Mouse (Mus musculus) right cerebral cortex, postnatal 10 days (tissue): ENCODE measurements around the gene Pias4.

Experiments used
- DNase-seq, 2 experiments: peaks; one replicate each; pipeline ENCODE4 v3.0.0; 2021; ENCODE audit warnings: low spot score in 2 of 2

Pias4 gene

DNA sequence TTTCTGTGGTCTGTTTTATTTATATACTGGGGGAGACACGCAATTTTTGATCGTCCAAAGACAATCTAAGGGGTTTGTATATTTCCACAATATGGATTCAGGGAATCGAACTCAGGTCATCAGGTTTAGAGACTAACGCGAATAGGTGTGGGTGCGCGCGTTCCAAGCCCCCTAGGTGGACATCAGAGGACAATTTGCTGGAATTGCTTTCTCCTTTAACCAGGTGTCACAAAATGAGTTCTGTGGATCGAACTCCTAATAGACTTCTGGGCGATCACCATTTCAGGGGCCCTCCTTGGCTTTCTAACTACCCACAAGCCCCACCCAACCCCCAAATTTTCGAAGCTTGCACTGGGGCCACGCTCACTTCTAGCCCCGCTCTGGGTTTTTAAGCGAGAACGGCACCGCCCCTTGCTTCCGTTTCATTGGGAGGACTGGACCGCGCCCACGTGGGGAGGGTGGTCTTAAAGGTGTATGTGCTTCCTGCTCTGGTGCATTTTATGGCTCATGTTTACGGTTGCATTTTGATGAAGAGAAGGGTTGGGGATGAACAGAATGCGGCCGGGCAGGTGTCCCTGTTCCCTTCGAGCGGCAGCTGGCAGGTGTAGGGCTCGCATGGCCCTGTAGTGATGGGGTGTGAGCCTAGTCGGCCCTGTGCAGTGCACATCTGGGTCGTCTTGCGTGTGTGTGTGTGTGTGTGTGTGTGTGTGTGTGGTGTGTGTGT, 960 bp upstream of the Pias4 start:
- DNase-seq = peak; percentile 89 to 91

- peak in 1 of 2 experiments; percentile 41 for DNase-seq
These were observed 336 bp upstream of the Pias4 start for GRCm38 (mm10) chr10:81168087-81168431.

DNA sequence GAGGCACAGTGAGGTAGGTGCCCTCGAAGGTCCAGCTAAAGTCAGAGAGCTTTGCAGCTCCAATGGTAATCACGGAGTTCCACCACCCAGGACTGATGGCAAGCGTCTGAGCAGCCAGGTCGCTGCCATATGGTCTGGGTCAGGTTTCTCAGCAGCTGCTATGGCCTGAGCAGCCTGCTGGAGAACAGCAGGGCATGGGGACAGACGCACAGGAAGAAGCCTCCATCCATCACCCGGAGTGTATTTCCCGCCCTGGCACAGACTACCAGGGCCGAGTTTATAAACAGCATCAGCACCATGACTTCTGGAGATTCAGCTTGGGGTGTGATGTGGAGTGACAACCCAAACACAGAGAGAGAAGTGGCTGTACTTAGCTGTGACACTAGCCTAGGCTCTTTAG, 2.6 kb downstream of the Pias4 start:
- no peak for DNase-seq

GRCm38 (mm10) chr10:81162318-81162652, 5.4 kb downstream of the Pias4 start:
- no peak for DNase-seq

DNA sequence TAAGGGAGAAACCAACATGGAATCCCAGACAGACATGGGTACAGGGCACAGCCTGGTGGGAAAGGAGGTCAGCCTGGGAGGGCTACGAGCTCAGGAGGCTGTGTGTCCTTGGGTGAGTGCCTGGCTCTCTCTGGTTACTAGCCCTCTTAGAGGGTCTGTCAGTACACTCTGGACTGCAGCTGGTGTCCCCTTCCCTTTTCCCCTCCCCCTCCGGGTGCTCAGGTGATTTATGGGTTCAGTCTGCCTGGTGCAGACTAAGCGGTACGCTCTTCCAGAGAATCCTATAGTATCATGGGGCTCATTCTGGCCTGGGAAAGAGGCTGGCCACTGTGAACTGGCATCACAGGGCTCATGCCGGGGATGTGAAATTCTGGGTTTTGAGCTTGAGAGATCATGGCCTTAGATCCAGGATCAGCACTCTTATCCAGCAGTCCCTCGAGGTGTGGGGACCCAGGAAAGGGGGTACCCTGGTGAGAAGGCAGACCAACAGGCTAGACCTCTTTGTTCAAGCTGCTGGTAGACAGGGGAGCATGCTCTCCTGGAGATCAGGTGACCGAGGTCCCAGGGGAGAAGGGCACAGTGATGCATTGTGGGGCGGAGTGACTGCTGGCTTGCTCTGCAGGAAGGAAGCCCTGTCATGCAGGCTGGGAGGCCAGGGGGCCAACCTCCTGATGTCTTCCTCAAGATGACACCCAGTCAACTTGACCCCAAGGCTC, 6.0 kb downstream of the Pias4 start:
- DNase-seq = no peak

DNA sequence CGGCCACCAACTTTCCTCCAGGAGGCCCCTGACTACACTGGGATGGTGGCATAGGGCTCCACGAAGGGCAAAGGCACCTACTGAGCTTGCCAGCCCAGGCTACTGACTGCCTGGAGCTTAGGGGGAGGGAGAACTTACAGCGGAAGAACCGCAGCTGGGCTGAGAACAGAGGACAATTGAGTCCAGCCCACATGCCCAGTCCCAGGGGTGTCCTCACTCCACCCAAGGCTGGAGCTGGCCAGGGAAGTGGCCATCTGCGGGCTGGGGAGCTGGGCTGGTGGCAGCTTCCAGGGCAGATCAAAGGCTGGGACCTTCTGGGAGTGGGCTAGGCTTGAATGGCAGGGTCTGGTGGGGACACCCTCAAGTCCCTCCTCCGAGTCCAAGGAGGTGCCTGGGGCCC, 13.0 kb downstream of the Pias4 start:
- DNase-seq = no peak

DNA sequence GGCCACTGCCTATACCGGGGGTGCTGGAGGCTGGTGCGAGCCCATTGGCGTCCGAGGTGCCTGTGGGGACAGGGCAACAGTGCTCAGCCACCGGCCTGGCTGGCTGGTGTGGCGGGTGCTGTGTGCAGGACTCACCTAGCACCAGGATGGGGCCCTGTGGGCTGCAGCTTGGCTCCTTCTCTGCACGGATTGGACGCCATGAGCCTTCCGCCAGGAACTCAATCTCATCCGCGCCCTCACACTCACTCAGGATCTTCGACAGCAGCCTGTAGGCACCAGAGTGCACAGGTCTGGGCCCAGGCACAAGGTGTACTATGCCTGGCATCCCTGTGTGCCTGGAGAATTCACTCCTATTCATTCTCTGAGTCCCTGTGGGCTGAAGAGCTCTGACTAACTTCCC, 13.4 kb downstream of the Pias4 start:
- DNase-seq = no peak

GRCm38 (mm10) chr10:81152609-81153008, 15.1 kb downstream of the Pias4 start:
- no peak for DNase-seq

DNA sequence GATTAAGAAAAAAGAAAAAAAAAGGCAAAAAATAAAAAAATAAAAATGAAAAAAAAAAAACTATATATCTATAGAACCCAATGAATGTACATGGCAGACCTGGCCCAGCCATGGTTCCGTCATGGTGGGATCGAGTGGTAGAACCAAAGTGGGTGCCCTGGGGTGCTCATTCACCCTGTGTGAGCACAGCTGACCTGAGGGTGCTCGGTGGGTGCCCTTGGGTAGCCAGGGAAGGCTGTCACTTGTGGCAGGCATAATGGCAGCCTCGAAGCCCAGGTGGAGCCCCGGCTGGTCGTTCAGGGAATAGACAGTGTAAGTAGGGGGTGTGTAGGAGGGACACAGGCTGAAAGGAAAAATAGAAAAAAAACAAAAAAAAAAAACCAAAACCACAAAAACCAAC, 16.5 kb downstream of the Pias4 start:
- DNase-seq = no peak

DNA sequence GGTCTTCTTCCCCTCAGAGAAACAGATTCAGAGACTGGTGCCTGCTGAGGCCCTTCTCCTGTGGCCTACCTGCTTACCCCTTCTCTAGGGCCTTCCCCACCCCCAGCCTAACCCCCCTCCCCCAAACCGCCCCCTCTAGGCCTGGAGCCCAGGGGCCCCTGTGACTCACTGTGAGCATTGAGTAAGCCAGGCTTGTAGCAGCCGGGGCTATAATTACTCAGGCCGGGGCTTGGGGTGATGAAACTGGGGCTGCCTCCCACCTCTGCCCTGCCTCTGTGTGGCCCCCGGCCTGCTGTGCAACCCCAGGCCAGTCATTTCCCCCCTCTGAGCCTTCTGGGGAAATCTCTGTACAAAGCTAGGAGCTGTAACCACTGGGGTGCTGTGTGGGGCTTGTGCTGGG, 21.4 kb downstream of the Pias4 start:
- no peak for DNase-seq

GRCm38 (mm10) chr10:81145778-81146177, 21.9 kb downstream of the Pias4 start:
- no peak for DNase-seq

DNA sequence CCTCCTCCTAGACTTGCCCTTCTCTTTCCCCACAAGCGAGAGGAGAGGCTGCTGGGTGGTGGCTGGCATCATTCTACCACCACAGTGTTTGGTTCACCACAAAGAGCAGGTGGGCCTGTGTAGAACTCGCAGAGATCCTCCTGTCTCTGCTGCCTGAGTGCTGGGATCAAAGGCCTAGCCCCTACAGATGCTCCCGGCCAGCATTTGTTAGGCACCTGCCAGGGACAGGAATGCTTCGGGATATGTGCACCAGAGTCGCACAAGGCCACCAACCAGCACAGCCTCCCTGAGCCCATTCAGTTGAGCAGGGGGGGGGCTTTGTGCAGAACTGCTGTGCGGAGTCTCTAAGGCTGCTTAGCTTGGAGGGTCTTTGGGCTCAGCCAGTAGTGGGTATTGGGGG, 22.4 kb downstream of the Pias4 start:
- no peak for DNase-seq

DNA sequence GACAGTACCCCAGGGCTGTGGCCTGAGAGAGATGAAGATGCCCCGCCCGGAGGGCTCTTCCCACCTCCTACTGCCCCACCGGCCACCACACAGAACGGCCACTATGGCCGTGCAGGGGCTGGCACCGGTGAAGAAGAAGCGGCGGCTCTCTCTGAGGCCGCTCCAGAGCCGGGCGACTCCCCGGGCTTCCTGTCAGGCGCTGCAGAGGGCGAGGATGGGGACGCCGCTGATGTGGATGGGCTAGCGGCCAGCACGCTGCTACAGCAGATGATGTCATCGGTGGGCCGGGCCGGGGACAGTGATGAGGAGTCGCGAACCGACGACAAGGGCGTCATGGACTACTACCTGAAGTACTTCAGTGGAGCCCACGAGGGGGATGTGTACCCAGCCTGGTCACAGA, 23.1 kb downstream of the Pias4 start:
- DNase-seq = no peak

DNA sequence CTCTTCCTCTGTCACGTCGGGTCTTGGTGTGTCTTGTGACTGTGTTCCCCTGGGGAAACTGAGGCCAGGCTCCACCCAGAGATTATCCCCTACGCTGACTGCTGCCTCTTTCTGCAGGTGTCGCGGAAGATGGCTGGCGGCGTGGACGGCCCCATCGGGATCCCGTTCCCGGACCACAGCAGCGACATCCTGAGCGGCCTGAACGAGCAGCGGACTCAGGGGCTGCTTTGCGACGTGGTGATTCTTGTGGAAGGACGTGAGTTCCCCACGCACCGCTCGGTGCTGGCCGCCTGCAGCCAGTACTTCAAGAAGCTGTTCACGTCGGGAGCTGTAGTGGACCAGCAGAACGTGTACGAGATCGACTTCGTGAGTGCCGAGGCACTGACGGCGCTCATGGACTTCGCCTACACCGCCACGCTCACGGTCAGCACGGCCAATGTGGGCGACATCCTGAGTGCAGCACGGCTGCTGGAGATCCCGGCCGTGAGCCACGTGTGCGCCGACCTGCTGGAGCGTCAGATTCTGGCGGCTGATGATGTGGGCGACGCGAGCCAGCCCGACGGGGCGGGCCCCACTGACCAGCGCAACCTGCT, 23.8 kb downstream of the Pias4 start:
- no peak for DNase-seq

DNA sequence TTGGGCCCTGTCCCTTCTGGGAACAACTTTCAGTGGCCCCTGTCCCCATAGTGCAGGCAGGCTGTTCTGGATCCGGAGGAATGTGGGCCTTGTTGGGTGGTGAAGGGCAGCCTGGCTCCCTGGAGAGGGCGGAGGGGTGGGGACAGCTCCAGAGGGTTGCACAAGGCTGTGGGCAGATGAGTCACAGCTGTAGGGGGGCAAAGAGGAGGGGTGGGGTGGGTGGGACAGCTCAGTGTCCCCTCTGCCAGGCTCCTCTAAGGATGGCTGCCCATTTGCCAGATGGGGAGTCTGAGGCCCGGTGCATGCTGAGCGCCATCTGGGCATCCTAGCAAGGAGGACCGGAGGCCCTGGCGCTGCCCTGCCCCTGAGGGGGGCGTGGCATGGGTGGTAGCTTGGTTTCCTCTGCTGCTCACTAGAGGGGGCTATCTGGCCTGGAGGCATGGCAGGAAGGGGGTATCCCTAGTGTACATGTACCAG, 24.5 kb downstream of the Pias4 start:
- no peak for DNase-seq

- DNase-seq = no peak
These were observed 25.2 kb downstream of the Pias4 start for GRCm38 (mm10) chr10:81142551-81142981.

GRCm38 (mm10) chr10:81141455-81142210, 26.1 kb downstream of the Pias4 start:
- DNase-seq = no peak

DNA sequence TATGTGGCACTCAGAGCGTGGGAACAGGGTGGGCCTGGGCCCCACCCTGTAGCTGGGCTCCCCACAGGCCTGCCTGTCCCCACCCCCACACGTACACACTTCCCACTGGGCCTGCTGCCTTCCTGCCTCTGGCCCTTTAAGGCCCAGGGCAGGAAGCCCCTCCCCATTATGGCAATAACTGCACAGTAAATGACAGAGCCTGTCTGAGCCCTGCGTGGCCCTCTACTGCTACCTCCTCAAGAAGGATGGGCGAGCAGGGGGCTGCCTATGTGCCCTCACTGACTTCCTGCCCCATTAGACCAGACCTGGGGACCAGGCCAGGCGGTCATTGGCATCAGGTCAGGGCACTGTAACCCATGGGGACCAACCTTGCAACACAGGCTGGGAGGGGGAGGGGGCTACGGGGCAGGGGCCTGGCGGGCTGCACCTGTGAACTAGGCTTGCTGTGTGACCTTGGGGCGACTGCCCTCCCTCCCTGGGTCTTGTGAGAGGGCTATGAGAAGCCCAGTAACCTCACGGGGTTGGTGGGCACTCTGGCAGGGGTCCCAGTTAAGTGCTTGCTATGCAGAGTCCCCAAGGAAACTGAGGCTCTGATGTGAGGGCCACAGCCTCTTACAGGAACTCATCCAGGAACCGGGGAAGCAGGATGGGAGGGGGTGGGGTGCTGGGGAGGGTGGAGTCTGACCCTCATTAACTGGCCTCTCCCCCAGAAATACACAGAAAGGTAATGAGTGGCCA, 26.8 kb downstream of the Pias4 start:
- DNase-seq = no peak

GRCm38 (mm10) chr10:81140005-81140404, 27.7 kb downstream of the Pias4 start:
- no peak for DNase-seq

- no peak for DNase-seq
These were observed 28.2 kb downstream of the Pias4 start for GRCm38 (mm10) chr10:81139529-81139846.

- DNase-seq = no peak
These were observed 28.7 kb downstream of the Pias4 start for GRCm38 (mm10) chr10:81138821-81139528.
